Mouse (Mus musculus) stomach, postnatal 0 days (tissue): Measurements from ENCODE around the gene Itga10.

Experiments
- CTCF ChIP-seq: IDR thresholded peaks from 2 replicates; pipeline ENCODE4 v1.5.1; 2016; ENCODE audit warnings: antibody characterized with exemption, low read depth, mild to moderate bottlenecking, moderate library complexity
- EP300 ChIP-seq: optimal IDR thresholded peaks from 2 replicates; pipeline ENCODE3; 2016; ENCODE audit warnings: antibody characterized with exemption

GRCm38 (mm10) chr3:96668424-96669067 is 23.2 kb downstream of the Itga10 start:
- no peak for TF ChIP-seq CTCF
- TF ChIP-seq EP300 = no peak
